Mouse (Mus musculus) heart, embryonic 16.5 days (tissue): Measurements from ENCODE around the gene Bod1l. TPM values are rescaled to one million over a fixed set of nuclear protein-coding genes. Genes with fewer than 3 reads are reported as not detected.

Source experiments
- ATAC-seq: fragments of 200-750 bp; cut with Nextera tagmentation; replicated peaks from 2 replicates; pipeline ENCODE4 v1.8.0; 2017; ENCODE audit warnings: moderate number of reproducible peaks; ENCODE audit not compliant: insufficient read depth, low FRiP score; ENCODE audit errors: extremely low read depth
- H3K27ac ChIP-seq: fragments of 300-500 bp; sonication (generic); 2 replicates; pipeline ENCODE4 v1.5.1; 2014; ENCODE audit warnings: mild to moderate bottlenecking, low read length, control low read depth, moderate library complexity
- H3K27me3 ChIP-seq: fragments of 300-500 bp; sonication (generic); 2 replicates; pipeline ENCODE4 v1.6.1; 2014; ENCODE audit warnings: low read length, mixed read lengths; ENCODE audit not compliant: control insufficient read depth, insufficient read depth
- H3K36me3 ChIP-seq: fragments of 300-500 bp; sonication (generic); 2 replicates; pipeline ENCODE4 v1.6.1; 2014; ENCODE audit not compliant: control insufficient read depth, insufficient read depth
- H3K4me1 ChIP-seq: fragments of 300-500 bp; sonication (generic); 2 replicates; pipeline ENCODE4 v1.6.1; 2014; ENCODE audit warnings: low read length, mixed read lengths; ENCODE audit not compliant: control insufficient read depth, insufficient read depth
- H3K4me2 ChIP-seq: fragments of 300-500 bp; sonication (generic); 2 replicates; pipeline ENCODE4 v1.6.1; 2014; ENCODE audit warnings: low read depth, mild to moderate bottlenecking, control low read depth, low read length
- H3K4me3 ChIP-seq: fragments of 300-500 bp; sonication (generic); 2 replicates; pipeline ENCODE4 v1.5.1; 2014; ENCODE audit warnings: mild to moderate bottlenecking, control low read depth, low read length
- H3K9ac ChIP-seq: fragments of 300-500 bp; sonication (generic); 2 replicates; pipeline ENCODE4 v1.6.1; 2014; ENCODE audit warnings: low read length, control low read depth
- H3K9me3 ChIP-seq: fragments of 300-500 bp; sonication (generic); replicated peaks from 2 replicates; pipeline ENCODE4 v1.6.1; 2016; ENCODE audit warnings: low read length; ENCODE audit not compliant: control insufficient read depth
- WGBS: fragments of 180-500 bp; shearing (Covaris S2); extraction: QIAGEN DNeasy Blood & Tissue Kit; methylation state at CpG from one replicate; pipeline ENCODE4 v1.1.7; 2014; 5-methylcytosine and 5-hydroxymethylcytosine counted together
- polyA plus RNA-seq: library from polyadenylated mRNA; unstranded; fragments of >200 nt; fragmentation: Nextera tagmentation; extraction: Ambion mirVana; gene quantifications from 2 replicates; pipeline ENCODE4 v1.2.1, GENCODE M21; 2015

Bod1l gene
- polyA plus RNA-seq, 1 experiment from 2014 or later: 12.7 TPM

GRCm38 (mm10) chr5:41780026-41780425, 64.1 kb downstream of the Bod1l start:
- Histone ChIP-seq H3K27me3 (no peaks in the 10 kb centered on the region), H3K4me2 (no peak overlapping the region), H3K4me3 (no peak overlapping the region), H3K27ac (no peak overlapping the region), H3K4me1 (no peaks in the 10 kb centered on the region), H3K9ac (no peak overlapping the region), H3K36me3 (no peaks in the 10 kb centered on the region), H3K9me3 (no peaks in the 10 kb centered on the region)
- WGBS: 60% methylated on average over 3 of the region's 3 CpGs
- ATAC-seq: no peak

DNA sequence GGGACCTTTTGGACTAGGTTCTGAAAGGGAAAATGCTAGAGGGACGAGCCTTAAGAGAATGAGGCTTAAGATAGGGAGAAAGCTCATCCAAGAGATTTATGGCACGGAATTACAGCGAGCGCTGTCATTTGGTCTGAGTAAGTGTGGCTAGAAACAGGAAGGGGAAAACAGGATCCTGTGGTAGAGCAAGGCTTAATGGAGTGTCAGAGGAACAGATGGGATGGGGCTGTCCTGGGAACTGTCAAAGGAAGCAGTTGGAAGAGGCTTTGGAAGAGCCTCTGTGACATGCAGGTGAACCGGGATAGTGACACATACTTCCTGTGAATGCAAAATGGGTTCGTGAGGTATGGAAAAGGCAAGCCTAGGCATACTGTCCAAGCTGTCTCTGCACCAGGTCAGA, 68.4 kb downstream of the Bod1l start:
- Histone ChIP-seq H3K36me3 (no peaks in the 10 kb centered on the region), H3K9ac (no peak overlapping the region), H3K4me3 (no peak overlapping the region), H3K4me2 (no peak overlapping the region), H3K27ac (no peak overlapping the region), H3K9me3 (no peaks in the 10 kb centered on the region), H3K27me3 (no peaks in the 10 kb centered on the region), H3K4me1 (no peaks in the 10 kb centered on the region)
- 48% methylated on average over 6 of the region's 6 CpGs for WGBS
- ATAC-seq: no peak

DNA sequence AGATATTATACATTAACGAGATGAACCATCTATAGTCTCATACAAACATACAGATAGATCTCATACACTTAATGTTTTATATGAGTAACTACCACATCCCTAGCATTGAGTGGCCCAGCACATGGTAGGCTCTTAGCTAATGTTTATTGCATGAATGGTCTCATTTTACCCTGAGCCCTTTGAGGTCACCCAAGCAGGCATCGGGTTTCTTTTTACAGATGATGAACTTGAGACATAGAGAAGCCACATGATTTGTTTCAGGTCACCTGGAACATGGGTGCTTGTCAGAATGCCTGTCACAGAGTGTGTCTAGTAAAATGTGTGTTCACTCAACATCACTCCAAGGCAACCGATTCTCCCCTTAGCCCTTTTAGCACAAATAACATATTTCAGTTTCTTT, 68.8 kb downstream of the Bod1l start:
- Histone ChIP-seq H3K27me3 (no peaks in the 10 kb centered on the region; the same call in 1 of the 2 replicates), H3K27ac (no peak overlapping the region), H3K9ac (no peak overlapping the region), H3K4me2 (no peak overlapping the region), H3K4me3 (no peak overlapping the region), H3K36me3 (no peaks in the 10 kb centered on the region), H3K9me3 (no peaks in the 10 kb centered on the region), H3K4me1 (no peaks in the 10 kb centered on the region)
- WGBS: 68% methylated on average over 3 of the region's 3 CpGs
- ATAC-seq: no peak

- Histone ChIP-seq H3K4me1 (peaks cover 14% of the 10 kb centered on the region), H3K27me3 (peaks cover 38% of the 10 kb centered on the region), H3K9me3 (no peaks in the 10 kb centered on the region), H3K9ac (0 out of 2 replicates have a peak overlapping the region, but pooled peaks have one; percentile 5), H3K27ac (no peak overlapping the region), H3K4me3 (peak overlapping the region; percentile 45), H3K4me2 (peak overlapping the region; percentile 70), H3K36me3 (no peaks in the 10 kb centered on the region)
- no peak for ATAC-seq
- WGBS: 4% methylated on average over 21 of the region's 21 CpGs
These were observed 75.6 kb downstream of the Bod1l start for GRCm38 (mm10) chr5:41768382-41769040.

DNA sequence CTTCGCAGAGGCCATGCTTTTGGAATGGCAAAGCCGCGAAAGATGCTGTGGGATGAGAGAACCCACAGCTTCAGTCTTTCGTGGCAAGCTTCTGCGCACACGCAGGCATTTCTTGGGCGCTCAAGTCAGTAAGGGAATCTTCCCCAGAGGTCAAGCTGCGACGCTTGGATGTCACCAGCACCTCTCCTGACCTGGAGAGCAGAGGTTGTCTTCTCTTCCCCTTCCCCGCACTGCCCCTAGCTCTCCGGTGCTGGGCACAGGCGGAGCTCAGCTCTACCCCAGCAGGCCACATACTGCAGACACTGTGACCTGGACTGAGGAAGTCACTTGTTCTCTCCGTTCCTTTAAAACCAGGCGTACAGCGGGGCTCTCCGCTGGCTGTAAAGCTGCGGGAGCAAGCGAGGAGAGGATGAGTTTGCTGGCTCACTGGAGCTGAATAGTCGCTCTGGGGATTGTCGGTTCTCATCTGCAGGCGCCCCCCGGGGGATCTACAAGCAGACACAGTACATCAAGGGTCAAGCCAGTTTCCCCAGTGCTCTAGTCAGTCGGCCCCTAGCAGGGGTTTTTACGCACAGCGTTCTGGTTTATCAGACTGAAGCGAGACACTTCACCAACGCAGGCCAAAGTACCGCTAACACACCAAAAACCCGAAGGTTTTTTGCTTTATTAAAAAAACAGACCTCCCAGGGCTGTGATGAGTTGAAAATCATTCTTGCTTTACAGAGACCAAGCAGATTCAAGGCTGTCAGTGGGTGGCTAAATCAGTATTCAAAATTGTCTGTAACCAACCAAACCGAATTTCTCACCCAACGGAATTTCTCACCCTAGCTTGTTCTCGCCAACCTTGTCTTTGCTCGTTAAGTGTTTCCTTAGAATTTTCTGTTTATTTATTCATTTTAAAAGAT, 76.6 kb downstream of the Bod1l start:
- ATAC-seq: no peak
- 0 out of 2 replicates have a peak overlapping the region, but pooled peaks have one; percentile 5 for H3K9ac ChIP-seq
- peaks cover 14% of the 10 kb centered on the region for H3K4me1 ChIP-seq
- H3K4me2 ChIP-seq: peak overlapping the region; percentile 70
- H3K27ac ChIP-seq: no peak overlapping the region
- H3K36me3 ChIP-seq: no peaks in the 10 kb centered on the region
- H3K4me3 ChIP-seq: peak overlapping the region; percentile 45
- WGBS: 5% methylated on average over 33 of the region's 33 CpGs
- H3K27me3 ChIP-seq: peaks cover 48% of the 10 kb centered on the region
- H3K9me3 ChIP-seq: no peaks in the 10 kb centered on the region

- H3K9ac ChIP-seq: no peak overlapping the region
- no peak for ATAC-seq
These were observed 77.6 kb downstream of the Bod1l start for GRCm38 (mm10) chr5:41766406-41767010.

GRCm38 (mm10) chr5:41765626-41766405, 78.3 kb downstream of the Bod1l start:
- no peaks in the 10 kb centered on the region for H3K9me3 ChIP-seq
- peaks cover 18% of the 10 kb centered on the region for H3K4me1 ChIP-seq
- no peak overlapping the region for H3K27ac ChIP-seq
- no peak overlapping the region for H3K9ac ChIP-seq
- no peak for ATAC-seq
- 4% methylated on average over 14 of the region's 14 CpGs for WGBS
- no peaks in the 10 kb centered on the region for H3K36me3 ChIP-seq
- no peak overlapping the region for H3K4me2 ChIP-seq
- H3K4me3 ChIP-seq: no peak overlapping the region
- H3K27me3 ChIP-seq: peaks cover 65% of the 10 kb centered on the region

More at GRCm38 (mm10) chr5:41766406-41767010, 77.6 kb downstream of the Bod1l start:
- Histone ChIP-seq H3K36me3 (no peaks in the 10 kb centered on the region), H3K4me2 (no peak overlapping the region), H3K9me3 (no peaks in the 10 kb centered on the region), H3K4me3 (no peak overlapping the region), H3K4me1 (peaks cover 18% of the 10 kb centered on the region), H3K27me3 (peaks cover 58% of the 10 kb centered on the region), H3K27ac (no peak overlapping the region)
- 3% methylated on average over 27 of the region's 27 CpGs for WGBS
